Mouse (Mus musculus) E14TG2a.4 (cell line): ENCODE results near the gene Nap1l2.

Experiments
- CTCF ChIP-seq: conservative IDR thresholded peaks from 2 replicates; pipeline ENCODE4 v1.5.1; 2014; ENCODE audit warnings: low read length
- NANOG ChIP-seq: IDR thresholded peaks from 2 replicates; pipeline ENCODE4 v1.6.1; 2014; ENCODE audit warnings: borderline replicate concordance, low read length, mixed read lengths
- POU5F1 ChIP-seq: IDR thresholded peaks from 2 replicates; pipeline ENCODE4 v1.6.1; 2014; ENCODE audit warnings: low read length, borderline replicate concordance

DNA sequence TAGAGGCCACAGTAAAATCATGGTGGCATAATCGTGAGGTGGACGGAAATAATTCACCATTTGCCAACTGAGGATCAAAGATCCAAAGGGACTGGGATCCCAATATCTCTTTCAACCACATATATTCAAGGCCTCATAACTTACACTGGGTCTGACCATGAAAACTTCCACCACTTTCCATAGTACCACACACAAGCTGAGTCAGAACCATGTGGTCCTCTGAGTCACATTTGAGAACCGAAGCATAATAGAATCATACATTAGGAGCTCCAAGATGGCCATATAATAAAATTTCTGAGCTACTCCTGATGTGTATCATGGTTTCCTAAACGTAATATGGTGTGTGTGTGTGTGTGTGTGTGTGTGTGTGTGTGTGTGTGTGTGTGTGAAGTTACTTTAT, 28.8 kb upstream of the Nap1l2 start:
- no peak for TF ChIP-seq CTCF
- no peak for TF ChIP-seq POU5F1
- TF ChIP-seq NANOG = no peak
